Mouse (Mus musculus) cerebellum, postnatal 14 days (tissue): ENCODE data around the gene Olfr382.
"Not testable (repeated sequence)": the region's sequence is repeated elsewhere in the genome, so short reads cannot be mapped to it uniquely, and the experiment has no call there.

Experiments
- DNase-seq, 2 experiments: peaks; one replicate each; pipeline ENCODE4 v3.0.0; 2021; ENCODE audit warnings: mixed read lengths in 2 of 2

Olfr382 gene

GRCm38 (mm10) chr11:73517097-73517496, at the start of gene Olfr382:
TSS of gene Olfr382 (minus strand) at chr11:73517197.
- DNase-seq, result no peak

- DNase-seq, result not testable (repeated sequence)
These were observed 12.0 kb upstream of the Olfr382 start for GRCm38 (mm10) chr11:73528971-73529370.

- no peak for DNase-seq
These were observed 25.5 kb downstream of the Olfr382 start, which contains the start of gene Olfr381 for GRCm38 (mm10) chr11:73491503-73491902. TSS of gene Olfr381 (minus strand) at chr11:73491603.
